Mouse (Mus musculus) stomach, postnatal 0 days (tissue): ENCODE measurements around the gene Stox2. TPM values are rescaled to one million over a fixed set of nuclear protein-coding genes. Genes with fewer than 3 reads are reported as not detected.

Experiments used
- ATAC-seq: fragments of 200-750 bp; cut with Nextera tagmentation; 2 replicates; pipeline ENCODE4 v1.8.0; 2017; ENCODE audit not compliant: low FRiP score, low TSS enrichment
- DNase-seq: peaks from one replicate; pipeline ENCODE4 v3.0.0-alpha.2; 2016; ENCODE audit warnings: low spot score
- H3K27ac ChIP-seq: fragments of 300-500 bp; sonication (generic); replicated peaks from 2 replicates; pipeline ENCODE4 v1.5.1; 2014; ENCODE audit warnings: mild to moderate bottlenecking, control low read depth
- H3K27me3 ChIP-seq: fragments of 300-500 bp; sonication (generic); 2 replicates; pipeline ENCODE4 v1.6.1; 2014; ENCODE audit warnings: low read length; ENCODE audit not compliant: control insufficient read depth, insufficient read depth
- H3K36me3 ChIP-seq: fragments of 300-500 bp; sonication (generic); 2 replicates; pipeline ENCODE4 v1.6.1; 2014; ENCODE audit warnings: low read length, mixed read lengths; ENCODE audit not compliant: control insufficient read depth, insufficient read depth
- H3K4me1 ChIP-seq: fragments of 300-500 bp; sonication (generic); replicated peaks from 2 replicates; pipeline ENCODE4 v1.6.1; 2014; ENCODE audit warnings: antibody characterized with exemption; ENCODE audit not compliant: control insufficient read depth, insufficient read depth
- H3K4me2 ChIP-seq: fragments of 300-500 bp; sonication (generic); replicated peaks from 2 replicates; pipeline ENCODE4 v1.6.1; 2014; ENCODE audit warnings: low read depth, mild to moderate bottlenecking, control low read depth, moderate library complexity
- H3K4me3 ChIP-seq: fragments of 300-500 bp; sonication (generic); 2 replicates; pipeline ENCODE4 v1.5.1; 2014; ENCODE audit warnings: low read depth, low read length, control low read depth
- H3K9ac ChIP-seq: fragments of 300-500 bp; sonication (generic); 2 replicates; pipeline ENCODE4 v1.6.1; 2014; ENCODE audit warnings: mild to moderate bottlenecking, low read length, control low read depth, mixed read lengths
- H3K9me3 ChIP-seq: fragments of 300-500 bp; sonication (generic); 2 replicates; pipeline ENCODE4 v1.6.1; 2016; ENCODE audit warnings: low read length; ENCODE audit not compliant: control insufficient read depth
- CTCF ChIP-seq: IDR thresholded peaks from 2 replicates; pipeline ENCODE4 v1.5.1; 2016; ENCODE audit warnings: antibody characterized with exemption, low read depth, mild to moderate bottlenecking, moderate library complexity
- EP300 ChIP-seq: optimal IDR thresholded peaks from 2 replicates; pipeline ENCODE3; 2016; ENCODE audit warnings: antibody characterized with exemption
- WGBS: fragments of 180-500 bp; shearing (Covaris S2); extraction: QIAGEN DNeasy Blood & Tissue Kit; methylation state at CpG from one replicate; pipeline ENCODE4 v1.1.7; 2014; 5-methylcytosine and 5-hydroxymethylcytosine counted together
- polyA plus RNA-seq: library from polyadenylated mRNA; unstranded; fragments of >200 nt; fragmentation: Nextera tagmentation; extraction: Ambion mirVana; gene quantifications from 2 replicates; pipeline ENCODE4 v1.2.1, GENCODE M21; 2015

Gene Stox2
- polyA plus RNA-seq, 1 experiment from 2014 or later: 5.7 TPM

GRCm38 (mm10) chr8:47404852-47405251, 41.3 kb downstream of the Stox2 start:
- H3K4me3 ChIP-seq: no peak overlapping the region
- H3K9me3 ChIP-seq: no peaks in the 10 kb centered on the region
- DNase-seq (no peak), ATAC-seq (no peak)
- H3K9ac ChIP-seq: no peak overlapping the region
- no peak overlapping the region for H3K4me2 ChIP-seq
- H3K27ac ChIP-seq: no peak overlapping the region
- H3K36me3 ChIP-seq: no peaks in the 10 kb centered on the region
- 93% methylated on average over 1 of the region's 2 CpGs for WGBS
- no peaks in the 10 kb centered on the region for H3K4me1 ChIP-seq
- no peak for TF ChIP-seq CTCF
- TF ChIP-seq EP300: no peak
- no peaks in the 10 kb centered on the region for H3K27me3 ChIP-seq

GRCm38 (mm10) chr8:47392927-47393326, 53.2 kb downstream of the Stox2 start:
- TF ChIP-seq CTCF (no peak), EP300 (no peak)
- H3K36me3 ChIP-seq: no peaks in the 10 kb centered on the region
- no peak overlapping the region for H3K4me3 ChIP-seq
- H3K27me3 ChIP-seq: no peaks in the 10 kb centered on the region
- H3K4me2 ChIP-seq: peak overlapping the region; percentile 0; the same call in 1 of the 2 replicates
- no peaks in the 10 kb centered on the region for H3K9me3 ChIP-seq
- ATAC-seq (peak; percentile 40), DNase-seq (peak; percentile 30)
- peak overlapping the region; percentile 71 for H3K27ac ChIP-seq
- H3K4me1 ChIP-seq: no peaks in the 10 kb centered on the region
- WGBS: 46% methylated on average over 7 of the region's 7 CpGs
- no peak overlapping the region for H3K9ac ChIP-seq

- ATAC-seq (no peak), DNase-seq (peak; percentile 24)
- no peak overlapping the region for H3K4me3 ChIP-seq
- H3K4me1 ChIP-seq: no peaks in the 10 kb centered on the region
- H3K27me3 ChIP-seq: no peaks in the 10 kb centered on the region
- peak overlapping the region; percentile 71 for H3K27ac ChIP-seq
- no peaks in the 10 kb centered on the region for H3K36me3 ChIP-seq
- no peak overlapping the region for H3K9ac ChIP-seq
- peak overlapping the region; percentile 0; the same call in 1 of the 2 replicates for H3K4me2 ChIP-seq
- 55% methylated on average over 18 of the region's 18 CpGs for WGBS
- TF ChIP-seq CTCF (no peak), EP300 (no peak)
- no peaks in the 10 kb centered on the region for H3K9me3 ChIP-seq
Measured at GRCm38 (mm10) chr8:47392290-47392689, 53.9 kb downstream of the Stox2 start.

GRCm38 (mm10) chr8:47391844-47392243, 54.3 kb downstream of the Stox2 start:
- no peak for TF ChIP-seq CTCF
- no peak for TF ChIP-seq EP300

GRCm38 (mm10) chr8:47389430-47389829, 56.7 kb downstream of the Stox2 start:
- Histone ChIP-seq H3K9ac (no peak overlapping the region), H3K27me3 (no peaks in the 10 kb centered on the region), H3K9me3 (no peaks in the 10 kb centered on the region), H3K36me3 (no peaks in the 10 kb centered on the region), H3K4me3 (no peak overlapping the region), H3K27ac (no peak overlapping the region), H3K4me2 (no peak overlapping the region), H3K4me1 (no peaks in the 10 kb centered on the region)
- TF ChIP-seq EP300 (no peak), CTCF (no peak)
- DNase-seq (no peak), ATAC-seq (no peak)
- 59% methylated on average over 3 of the region's 3 CpGs for WGBS

More at GRCm38 (mm10) chr8:47391844-47392243, 54.3 kb downstream of the Stox2 start:
- H3K4me1 ChIP-seq: no peaks in the 10 kb centered on the region
- no peaks in the 10 kb centered on the region for H3K36me3 ChIP-seq
- no peak overlapping the region for H3K9ac ChIP-seq
- H3K27ac ChIP-seq: peak overlapping the region; percentile 71; the same call in 1 of the 2 replicates
- no peaks in the 10 kb centered on the region for H3K27me3 ChIP-seq
- no peaks in the 10 kb centered on the region for H3K9me3 ChIP-seq
- no peak for ATAC-seq
- H3K4me3 ChIP-seq: no peak overlapping the region
- whole genome bisulfite sequencing: 79% methylated on average over 10 of the region's 10 CpGs
- peak overlapping the region; percentile 0; the same call in 1 of the 2 replicates for H3K4me2 ChIP-seq
- DNase-seq: no peak

GRCm38 (mm10) chr8:47388171-47388570, 58.0 kb downstream of the Stox2 start:
- ATAC-seq (no peak), DNase-seq (no peak)
- no peaks in the 10 kb centered on the region for H3K27me3 ChIP-seq
- no peaks in the 10 kb centered on the region for H3K36me3 ChIP-seq
- WGBS: 69% methylated on average over 12 of the region's 12 CpGs
- no peaks in the 10 kb centered on the region for H3K4me1 ChIP-seq
- no peak overlapping the region for H3K9ac ChIP-seq
- TF ChIP-seq CTCF (no peak), EP300 (no peak)
- H3K27ac ChIP-seq: peak overlapping the region; percentile 24; the same call in 1 of the 2 replicates
- no peaks in the 10 kb centered on the region for H3K9me3 ChIP-seq
- no peak overlapping the region for H3K4me2 ChIP-seq
- H3K4me3 ChIP-seq: no peak overlapping the region
